Mouse (Mus musculus) bone marrow, adult 2 months (tissue): Measurements from ENCODE around the gene Gm15013. TPM values are rescaled to one million over a fixed set of nuclear protein-coding genes. Genes with fewer than 3 reads are reported as not detected.

ENCODE experiments used
- H3K27ac ChIP-seq: fragments of 200-500 bp; 2 replicates; pipeline ENCODE4 v1.5.1; 2012; ENCODE audit warnings: low read depth, mild to moderate bottlenecking, control low read depth, inconsistent platforms, low read length; ENCODE audit not compliant: control insufficient read depth, poor library complexity, insufficient read depth
- H3K4me1 ChIP-seq: fragments of 200-500 bp; 2 replicates; pipeline ENCODE4 v1.6.1; 2011; ENCODE audit warnings: low read length; ENCODE audit not compliant: control insufficient read depth, insufficient read depth
- H3K4me3 ChIP-seq: fragments of 200-500 bp; replicated peaks from 2 replicates; pipeline ENCODE3; 2011; ENCODE audit warnings: mild to moderate bottlenecking, low read depth, low read length, control low read depth; ENCODE audit not compliant: control insufficient read depth
- CTCF ChIP-seq: fragments of 200-500 bp; IDR thresholded peaks from 2 replicates; pipeline ENCODE4 v1.5.1; 2011; ENCODE audit warnings: low read length, control low read depth; ENCODE audit not compliant: control insufficient read depth, insufficient read depth
- POLR2A ChIP-seq: fragments of 200-500 bp; IDR thresholded peaks from 2 replicates; pipeline ENCODE4 v1.6.1; 2011; ENCODE audit warnings: low read depth, mild to moderate bottlenecking, control low read depth, low read length, borderline replicate concordance; ENCODE audit not compliant: control insufficient read depth
- WGBS: fragments of 180-500 bp; shearing (Covaris S2); methylation state at CpG from one replicate; pipeline ENCODE4 v1.1.7; 2018; 5-methylcytosine and 5-hydroxymethylcytosine counted together
- polyA plus RNA-seq: library from polyadenylated mRNA; stranded (reverse); fragments of >200 nt; gene quantifications from 2 replicates; pipeline ENCODE4 v1.2.4, GENCODE M21; 2011; ENCODE audit warnings: low replicate concordance; ENCODE audit not compliant: missing spikeins, insufficient read depth, insufficient read length

The Gm15013 gene
- polyA plus RNA-seq, 1 experiment: not detected

GRCm38 (mm10) chrX:139684410-139684774 lies 29.9 kb downstream of the Gm15013 start:
- TF ChIP-seq CTCF (no peak), POLR2A (no peak)
- Histone ChIP-seq H3K27ac (no peak overlapping the region), H3K4me1 (no peaks in the 10 kb centered on the region), H3K4me3 (peak overlapping the region; percentile 90)
- WGBS: 15% methylated on average over 8 of the region's 8 CpGs

- WGBS: 58% methylated on average over 2 of the region's 2 CpGs
- Histone ChIP-seq H3K4me3 (no peak overlapping the region), H3K27ac (no peak overlapping the region), H3K4me1 (no peaks in the 10 kb centered on the region)
- TF ChIP-seq POLR2A: no peak
- no peak for TF ChIP-seq CTCF
These were observed 48.5 kb downstream of the Gm15013 start for GRCm38 (mm10) chrX:139665829-139666228.

Other genes starting within 250 kb of the Gm15013 start
- gene D330045A20Rik, start 234.1 kb downstream of the Gm15013 start, polyA plus RNA-seq: 1.6 TPM in 1 of 2 replicates, not detected in the other
- 0.47 and 2.5 TPM in 2 replicates for gene Rnf128, start 151.2 kb downstream of the Gm15013 start, polyA plus RNA-seq
- gene Tbc1d8b, start 29.5 kb downstream of the Gm15013 start, polyA plus RNA-seq: 0.50 and 0.88 TPM in 2 replicates
- gene Ripply1, start 67.9 kb upstream of the Gm15013 start, polyA plus RNA-seq: not detected in 2 replicates
- gene Cldn2, start 86.3 kb upstream of the Gm15013 start, polyA plus RNA-seq: 1.3 TPM in 1 of 2 replicates, not detected in the other
- gene Morc4, start 157.2 kb upstream of the Gm15013 start, polyA plus RNA-seq: 0.59 and 2.8 TPM in 2 replicates